ENCODE assay signal across 8 mouse cellular contexts in the genomic region with DNA sequence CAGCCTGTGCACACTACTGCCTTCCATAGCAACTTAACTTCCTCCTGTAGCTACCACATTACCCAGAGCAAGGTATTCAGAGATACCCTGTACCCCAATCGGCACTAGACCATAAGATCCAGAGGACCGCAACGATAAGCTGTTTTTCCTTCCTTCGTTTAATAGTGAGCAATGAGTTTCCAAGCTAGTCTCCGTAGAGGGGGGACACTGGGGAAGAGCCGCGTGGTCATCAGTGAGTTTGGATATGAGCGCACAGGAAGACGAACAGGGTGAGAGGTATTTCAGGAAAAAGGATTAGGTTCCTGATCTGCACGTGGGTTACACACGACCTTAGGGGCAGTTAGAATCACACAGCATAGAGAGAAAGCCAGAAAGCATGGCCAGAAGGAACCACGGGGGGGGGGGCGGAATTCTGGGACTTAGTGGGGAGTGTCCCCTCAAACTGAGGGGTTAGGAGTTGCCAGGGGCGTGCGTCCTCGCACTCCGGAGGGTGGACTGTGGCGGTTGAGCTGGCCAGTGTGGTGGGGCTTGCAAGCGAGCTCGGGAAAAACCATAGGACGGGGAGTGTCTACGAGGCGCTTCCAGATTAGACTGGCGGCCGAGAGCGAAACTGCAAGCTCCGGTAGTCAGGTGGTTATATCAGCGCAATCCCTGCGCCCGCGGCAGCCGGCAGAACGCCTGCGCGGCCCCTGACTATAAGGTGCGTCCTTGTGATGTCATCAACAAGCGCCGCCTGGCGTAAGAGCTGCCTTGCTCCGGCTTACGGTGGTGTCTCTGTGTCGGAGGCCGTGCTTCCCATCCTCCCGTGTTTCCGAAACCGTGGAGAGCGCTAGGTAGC. TPM values are rescaled to one million over a fixed set of nuclear protein-coding genes. Genes with fewer than 3 reads are reported as not detected.
DNase-seq lines count a peak whose midpoint lies in the region; ATAC-seq lines count a peak whose summit lies in the region.

No protein-coding gene starts in this region.

- peak; percentile 98 for DNase-seq in R1 (ENCODE audit: low read depth, low spot score)
- peak; percentile 96 to 98 for DNase-seq in cerebellum, postnatal 25 days
- DNase-seq in frontal cortex, postnatal 25 days (ENCODE audit: low spot score in 2 of 2), result peak; percentile 90 to 95
- peak; percentile 94 for DNase-seq in left cerebral cortex, adult 11 months (ENCODE audit: low spot score)
- DNase-seq in lung, postnatal 4 days, result peak; percentile 96 to 97
- DNase-seq in retina, postnatal 7 days (ENCODE audit: low read depth, low spot score), result peak; percentile 89
- peak; percentile 85 for DNase-seq in urinary bladder, adult 2 months (ENCODE audit: low spot score)

- peak overlapping the region; percentile 88 for H3K4me2 ChIP-seq in hindbrain, embryonic 15.5 days

- peak overlapping the region; percentile 80 for H3K4me3 ChIP-seq in hindbrain, embryonic 15.5 days

- ATAC-seq in hindbrain, embryonic 15.5 days (ENCODE audit: low FRiP score, low read depth), result peak; percentile 95

- peaks cover 18% of the 10 kb centered on the region for H3K36me3 ChIP-seq in hindbrain, embryonic 15.5 days

- H3K27ac ChIP-seq in hindbrain, embryonic 15.5 days (replicated peaks), result peak overlapping the region; percentile 92

- 2% methylated on average over 47 of the region's 47 CpGs for WGBS in hindbrain, embryonic 15.5 days

- H3K9me3 ChIP-seq in hindbrain, embryonic 15.5 days, result no peaks in the 10 kb centered on the region

- H3K27me3 ChIP-seq in hindbrain, embryonic 15.5 days, result peaks cover 22% of the 10 kb centered on the region

- H3K4me1 ChIP-seq in hindbrain, embryonic 15.5 days (replicated peaks), result peaks cover 41% of the 10 kb centered on the region

- peak overlapping the region; percentile 81 for H3K9ac ChIP-seq in hindbrain, embryonic 15.5 days

RNA-seq across cellular contexts. Expression of gene Slc25a1, which starts 6.5 kb away (rescaled TPM):
- 193 and 203 TPM in 2 replicates for polyA plus RNA-seq in hindbrain, embryonic 15.5 days (2015; fragmentation: Nextera tagmentation; extraction: Ambion mirVana)
- polyA plus RNA-seq in urinary bladder, adult 2 months (2012; rRNA removed), result 67.3 and 77.5 TPM in 2 replicates

RNA-seq across cellular contexts. Expression of gene Gsc2, which starts 6.7 kb away (rescaled TPM):
- polyA plus RNA-seq in hindbrain, embryonic 15.5 days (2015; fragmentation: Nextera tagmentation; extraction: Ambion mirVana), result 1.1 and 1.2 TPM in 2 replicates
- not detected in 2 replicates for polyA plus RNA-seq in urinary bladder, adult 2 months (2012; rRNA removed)

RNA-seq across cellular contexts. Expression of gene Ess2, which starts 10.4 kb away (rescaled TPM):
- 42.5 and 49.6 TPM in 2 replicates for polyA plus RNA-seq in hindbrain, embryonic 15.5 days (2015; fragmentation: Nextera tagmentation; extraction: Ambion mirVana)
- 26.0 and 26.7 TPM in 2 replicates for polyA plus RNA-seq in urinary bladder, adult 2 months (2012; rRNA removed)

RNA-seq across cellular contexts. Expression of gene Tssk2, which starts 23.1 kb away (rescaled TPM):
- not detected in 2 replicates for polyA plus RNA-seq in hindbrain, embryonic 15.5 days (2015; fragmentation: Nextera tagmentation; extraction: Ambion mirVana)
- polyA plus RNA-seq in urinary bladder, adult 2 months (2012; rRNA removed), result not detected in 2 replicates

RNA-seq across cellular contexts. Expression of gene Dgcr2, which starts 23.2 kb away (rescaled TPM):
- 106 and 111 TPM in 2 replicates for polyA plus RNA-seq in hindbrain, embryonic 15.5 days (2015; fragmentation: Nextera tagmentation; extraction: Ambion mirVana)
- 48.7 and 50.0 TPM in 2 replicates for polyA plus RNA-seq in urinary bladder, adult 2 months (2012; rRNA removed)

Comparison
In these comparisons a context has a peak if more than half of its experiments do, and no peak if none do; other contexts are left out.
1. Peak in every context shown above with its lines: DNase-seq, ATAC-seq, H3K4me3 ChIP-seq and H3K27ac ChIP-seq.